Mouse (Mus musculus) left cerebral cortex, postnatal 10 days (tissue): ENCODE data around the gene Ddit4l. TPM values are rescaled to one million over a fixed set of nuclear protein-coding genes. Genes with fewer than 3 reads are reported as not detected.
"Not testable (repeated sequence)": the region's sequence is repeated elsewhere in the genome, so short reads cannot be mapped to it uniquely, and the experiment has no call there.

Experiments used
- DNase-seq, 2 experiments: peaks; one replicate each; pipeline ENCODE4 v3.0.0; 2021 to 2022; ENCODE audit warnings: low spot score in 2 of 2, mixed read lengths in 1 of 2; ENCODE audit errors: extremely low spot score in 1 of 2
- intact Hi-C: fragments of 180-260 bp; cut with DNase I; formaldehyde crosslinking; loops from one replicate; pipeline ENCODE4 v1.15.1; 2025
- microRNA-seq: library from miRNA; unstranded; fragments of <30 nt; microRNA quantifications from one replicate; pipeline ENCODE4 v1.2.0, GENCODE M21; 2022
- total RNA-seq, 2 experiments: library from RNA; stranded (reverse); gene quantifications; 2 replicates each; pipeline ENCODE4 v1.2.3; 2021

Gene Ddit4l
- total RNA-seq, 2 experiments from 2014 or later = 6.1 to 7.2 TPM

DNA sequence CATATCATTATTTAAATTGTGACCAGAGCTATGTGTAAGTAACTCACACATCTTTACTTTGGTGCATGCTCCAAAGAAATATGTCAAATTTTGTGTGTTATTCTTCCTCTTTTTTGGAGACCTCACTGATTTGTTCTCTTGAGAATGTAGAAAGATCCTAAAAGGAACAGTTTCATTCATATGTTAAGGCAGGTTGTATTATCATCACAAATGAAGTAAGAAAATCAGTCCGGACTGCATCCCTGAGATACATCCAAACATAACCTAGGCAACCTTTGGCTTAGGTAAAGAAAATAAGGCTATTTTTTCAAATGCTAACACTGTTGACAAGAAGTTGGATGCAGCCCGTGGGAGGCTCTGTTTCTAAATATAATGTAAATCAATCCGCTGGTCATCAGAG is 21.2 kb downstream of the Ddit4l start:
- intact Hi-C loops = no loop called here
- DNase-seq = no peak

DNA sequence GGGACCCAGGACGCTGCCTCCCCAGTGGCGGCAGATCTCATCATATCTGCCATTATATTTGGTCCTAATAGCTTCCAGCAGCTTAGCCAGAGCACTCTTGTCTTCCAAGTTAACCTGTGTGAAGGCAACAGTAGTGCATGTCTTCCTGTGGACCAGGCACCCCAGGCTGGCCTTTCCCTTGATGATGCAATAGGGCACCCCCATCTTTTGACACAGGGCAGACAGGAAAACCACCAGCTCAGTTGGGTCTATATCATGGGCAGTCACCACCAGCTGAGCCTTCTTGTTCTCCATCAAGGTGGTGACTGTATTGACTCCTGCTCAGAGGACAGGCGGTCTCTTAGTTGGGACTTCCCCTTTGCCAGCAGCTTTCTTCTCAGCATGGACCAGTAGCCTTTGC is 22.7 kb downstream of the Ddit4l start:
- no peak for DNase-seq
- intact Hi-C loops = no loop called here

DNA sequence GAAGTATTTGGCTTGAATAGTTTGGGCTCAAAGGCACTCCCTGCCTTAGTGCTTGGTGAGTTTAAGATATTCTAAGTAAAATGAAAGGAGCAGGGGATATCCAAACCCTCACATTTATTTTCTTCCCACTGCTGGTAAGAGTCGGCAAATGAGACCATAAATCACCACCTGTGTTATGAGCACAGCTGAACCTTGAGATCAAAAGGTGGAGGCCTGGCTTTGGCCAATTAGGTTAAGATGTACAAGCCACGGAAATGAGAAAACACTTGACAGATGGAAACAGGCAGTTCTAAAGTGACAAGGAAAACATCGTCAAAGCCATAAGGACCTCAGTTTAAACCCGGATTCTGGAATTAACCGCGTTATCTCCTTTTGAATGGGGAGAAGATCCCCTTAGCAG is 23.5 kb downstream of the Ddit4l start:
- DNase-seq = no peak
- intact Hi-C loops = no loop called here

DNA sequence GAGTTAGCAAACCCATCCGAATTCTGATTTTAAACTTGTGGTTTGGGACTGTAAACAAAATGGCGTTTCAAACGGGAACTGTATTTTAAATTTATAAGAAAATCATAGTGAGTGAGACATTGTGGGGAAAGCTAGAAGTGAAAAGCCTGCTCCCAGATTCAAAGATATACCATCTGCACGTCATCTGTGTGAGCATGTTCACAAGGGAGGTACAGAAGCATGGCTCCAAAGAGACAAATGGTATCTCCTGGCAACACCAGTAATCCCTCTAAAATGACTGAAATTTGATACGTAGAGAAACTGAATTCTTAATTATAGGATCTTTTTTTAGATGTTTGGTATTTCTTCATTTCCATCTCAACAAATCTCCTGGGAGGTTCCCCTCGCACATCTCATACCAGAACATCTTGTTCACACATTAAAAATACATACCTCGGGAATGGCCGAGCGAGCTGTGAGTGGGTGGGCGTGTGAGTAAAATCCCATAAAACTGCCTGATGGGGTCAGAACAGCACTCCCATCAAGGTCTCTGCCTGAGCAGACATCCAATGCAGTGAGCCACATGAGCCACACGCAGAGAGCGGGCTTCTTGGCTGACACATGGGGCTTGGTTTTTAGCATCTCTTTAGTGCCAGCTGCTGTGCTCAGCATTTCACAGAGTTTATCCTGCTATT is 26.2 kb downstream of the Ddit4l start:
- intact Hi-C loops = no loop called here
- DNase-seq = peak; percentile 29 to 56

DNA sequence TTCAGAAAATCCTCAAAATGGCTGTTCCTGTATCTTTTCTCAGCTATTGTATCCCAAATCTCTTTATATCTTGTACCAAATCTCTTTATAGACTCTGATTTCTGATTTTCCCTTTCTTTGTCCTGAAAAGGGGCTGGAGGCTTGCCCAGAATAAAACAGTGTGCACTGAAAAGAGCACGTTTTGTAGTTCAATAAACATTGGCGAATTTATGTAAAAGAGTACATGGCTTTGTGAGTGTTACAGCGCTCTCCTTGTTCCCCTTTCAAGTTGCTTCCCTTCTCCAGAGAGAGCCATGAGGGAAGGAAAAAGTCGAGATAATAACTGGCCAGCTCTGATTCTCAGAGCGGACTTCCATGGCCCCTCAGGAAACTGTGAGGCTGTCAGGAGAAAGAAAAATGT is 27.7 kb downstream of the Ddit4l start:
- intact Hi-C loops = no loop called here
- no peak for DNase-seq

DNA sequence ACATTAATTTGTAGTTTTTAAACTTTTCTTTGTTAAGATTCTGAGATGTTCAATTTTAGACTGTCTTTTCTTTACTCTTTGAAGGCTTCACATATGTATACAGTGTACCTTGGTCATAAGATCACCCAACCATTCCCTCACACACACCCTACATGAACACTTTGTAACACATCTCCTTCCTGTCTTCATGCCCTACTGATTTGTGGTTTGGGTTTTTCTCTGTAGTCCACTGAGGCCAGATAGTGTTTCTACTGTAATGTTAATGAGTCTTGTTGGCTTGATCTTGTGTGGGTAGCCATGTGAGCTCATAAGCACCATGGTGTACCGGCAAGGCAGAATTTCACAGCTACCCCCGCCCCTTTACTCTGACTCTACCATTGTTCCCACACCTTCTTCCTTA is 31.4 kb downstream of the Ddit4l start:
- intact Hi-C loops = no loop called here
- DNase-seq = no peak

DNA sequence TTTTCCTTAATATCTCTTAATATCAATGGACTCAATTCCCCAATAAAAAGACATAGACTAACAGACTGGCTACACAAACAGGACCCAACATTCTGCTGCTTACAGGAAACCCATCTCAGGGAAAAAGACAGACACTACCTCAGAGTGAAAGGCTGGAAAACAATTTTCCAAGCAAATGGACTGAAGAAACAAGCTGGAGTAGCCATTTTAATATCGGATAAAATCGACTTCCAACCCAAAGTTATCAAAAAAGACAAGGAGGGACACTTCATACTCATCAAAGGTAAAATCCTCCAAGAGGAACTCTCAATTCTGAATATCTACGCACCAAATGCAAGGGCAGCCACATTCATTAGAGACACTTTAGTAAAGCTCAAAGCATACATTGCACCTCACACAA is 49.8 kb downstream of the Ddit4l start, which contains the start of gene Gm21962:
Gm21962 (plus strand) TSS at position 301 of the 400 bp plus-strand sequence.
- intact Hi-C loops, DNase-seq: not testable (repeated sequence)

Small RNAs within 50 kb of the gene (microRNA-seq; reads per million reads assigned to microRNA genes)
- not detected for gene Gm22468

Other genes starting within 250 kb of the Ddit4l start
- not detected for gene Gm21962, start 49.9 kb downstream of the Ddit4l start, total RNA-seq
- gene H2afz, start 242.9 kb downstream of the Ddit4l start, total RNA-seq = 100 to 1,000 TPM; 180 to 201 TPM
- 10 to 100 TPM; 39.1 to 41.5 TPM for gene Dnajb14, start 246.1 kb downstream of the Ddit4l start, total RNA-seq